Mouse (Mus musculus) midbrain, embryonic 14.5 days (tissue): ENCODE data around the gene Zfp536. TPM values are rescaled to one million over a fixed set of nuclear protein-coding genes. Genes with fewer than 3 reads are reported as not detected.

Source experiments
- ATAC-seq: fragments of 200-750 bp; cut with Nextera tagmentation; 2 replicates; pipeline ENCODE4 v1.8.0; 2017; ENCODE audit warnings: moderate number of reproducible peaks, moderate library complexity; ENCODE audit not compliant: low FRiP score, low TSS enrichment
- DNase-seq: peaks from one replicate; pipeline ENCODE4 v3.0.0-alpha.2; 2015
- H3K27ac ChIP-seq: fragments of 300-500 bp; sonication (generic); replicated peaks from 2 replicates; pipeline ENCODE4 v1.5.1; 2014; ENCODE audit warnings: mild to moderate bottlenecking, low read depth, low read length, moderate library complexity
- H3K27me3 ChIP-seq: fragments of 300-500 bp; sonication (generic); 2 replicates; pipeline ENCODE4 v1.6.1; 2014; ENCODE audit warnings: low read length, control low read depth, mixed read lengths; ENCODE audit not compliant: control insufficient read depth, insufficient read depth
- H3K36me3 ChIP-seq: fragments of 300-500 bp; sonication (generic); 2 replicates; pipeline ENCODE4 v1.6.1; 2014; ENCODE audit warnings: low read length, control low read depth; ENCODE audit not compliant: control insufficient read depth, insufficient read depth
- H3K4me1 ChIP-seq: fragments of 300-500 bp; sonication (generic); 2 replicates; pipeline ENCODE4 v1.6.1; 2014; ENCODE audit warnings: mild to moderate bottlenecking, antibody characterized with exemption, low read length, control low read depth; ENCODE audit not compliant: control insufficient read depth, insufficient read depth
- H3K4me2 ChIP-seq: fragments of 300-500 bp; sonication (generic); 2 replicates; pipeline ENCODE4 v1.6.1; 2014; ENCODE audit warnings: mild to moderate bottlenecking, low read length, moderate library complexity
- H3K4me3 ChIP-seq: fragments of 300-500 bp; sonication (generic); replicated peaks from 2 replicates; pipeline ENCODE4 v1.5.1; 2014; ENCODE audit warnings: low read depth, low read length
- H3K9ac ChIP-seq: fragments of 300-500 bp; sonication (generic); replicated peaks from 2 replicates; pipeline ENCODE4 v1.6.1; 2014; ENCODE audit warnings: mild to moderate bottlenecking, low read length, moderate library complexity
- H3K9me3 ChIP-seq: fragments of 300-500 bp; sonication (generic); 2 replicates; pipeline ENCODE4 v1.6.1; 2016; ENCODE audit warnings: low read length, control low read depth, mixed read lengths; ENCODE audit not compliant: control insufficient read depth
- WGBS: fragments of 180-500 bp; shearing (Covaris S2); extraction: QIAGEN DNeasy Blood & Tissue Kit; methylation state at CpG from one replicate; pipeline ENCODE4 v1.1.7; 2014; 5-methylcytosine and 5-hydroxymethylcytosine counted together
- polyA plus RNA-seq: library from polyadenylated mRNA; unstranded; fragments of >200 nt; fragmentation: Nextera tagmentation; extraction: Ambion mirVana; gene quantifications from 2 replicates; pipeline ENCODE4 v1.2.1, GENCODE M21; 2014

Gene Zfp536
- polyA plus RNA-seq, 1 experiment from 2014 or later = 38.0 TPM

- no peak overlapping the region for H3K4me3 ChIP-seq
- no peak overlapping the region for H3K9ac ChIP-seq
- ATAC-seq = no peak
- no peak overlapping the region for H3K27ac ChIP-seq
- H3K36me3 ChIP-seq = no peaks in the 10 kb centered on the region
- no peaks in the 10 kb centered on the region for H3K27me3 ChIP-seq
- H3K9me3 ChIP-seq = no peaks in the 10 kb centered on the region
- H3K4me2 ChIP-seq = no peak overlapping the region
- H3K4me1 ChIP-seq = no peaks in the 10 kb centered on the region
- 75% methylated on average over 4 of the region's 4 CpGs for WGBS
- no peak for DNase-seq
Measured at GRCm38 (mm10) chr7:37788721-37789120, 15.3 kb upstream of the Zfp536 start.

- 5% methylated on average over 15 of the region's 15 CpGs for WGBS
- Histone ChIP-seq H3K27me3 (no peaks in the 10 kb centered on the region), H3K9ac (no peak overlapping the region), H3K4me3 (no peak overlapping the region), H3K36me3 (no peaks in the 10 kb centered on the region), H3K4me1 (0 out of 2 replicates have a peak, but pooled peaks cover 4% of the 10 kb centered on the region), H3K4me2 (no peak overlapping the region), H3K9me3 (no peaks in the 10 kb centered on the region), H3K27ac (no peak overlapping the region)
- no peak for ATAC-seq
- peak; percentile 72 for DNase-seq
Measured at GRCm38 (mm10) chr7:37775502-37775901, 2.1 kb upstream of the Zfp536 start.

- no peaks in the 10 kb centered on the region for H3K36me3 ChIP-seq
- WGBS = 23% methylated on average over 11 of the region's 11 CpGs
- H3K4me2 ChIP-seq = no peak overlapping the region
- ATAC-seq = no peak
- H3K4me1 ChIP-seq = peaks cover 4% of the 10 kb centered on the region; the same call in 1 of the 2 replicates
- no peaks in the 10 kb centered on the region for H3K9me3 ChIP-seq
- H3K27ac ChIP-seq = no peak overlapping the region
- H3K9ac ChIP-seq = no peak overlapping the region; the same call in 1 of the 2 replicates
- no peaks in the 10 kb centered on the region for H3K27me3 ChIP-seq
- DNase-seq = peak; percentile 22
- no peak overlapping the region for H3K4me3 ChIP-seq
Measured at GRCm38 (mm10) chr7:37774463-37774970, 1.1 kb upstream of the Zfp536 start.

GRCm38 (mm10) chr7:37773906-37774305 lies 465 bp upstream of the Zfp536 start:
- no peak overlapping the region for H3K27ac ChIP-seq

GRCm38 (mm10) chr7:37772376-37773311 lies 797 bp downstream of the Zfp536 start:
- Histone ChIP-seq H3K9ac (peak overlapping the region; percentile 64), H3K9me3 (no peaks in the 10 kb centered on the region), H3K4me2 (peak overlapping the region; percentile 85), H3K4me3 (peak overlapping the region; percentile 52), H3K36me3 (no peaks in the 10 kb centered on the region), H3K4me1 (peaks cover 21% of the 10 kb centered on the region; the same call in 1 of the 2 replicates), H3K27me3 (no peaks in the 10 kb centered on the region), H3K27ac (peak overlapping the region; percentile 89)
- DNase-seq (peak; percentile 79), ATAC-seq (0 out of 2 replicates have a peak, but pooled peaks have one; percentile 15)
- under 1% methylated on average over 45 of the region's 46 CpGs for WGBS

More at GRCm38 (mm10) chr7:37773906-37774305, 465 bp upstream of the Zfp536 start:
- Histone ChIP-seq H3K27me3 (no peaks in the 10 kb centered on the region), H3K36me3 (no peaks in the 10 kb centered on the region), H3K4me1 (peaks cover 8% of the 10 kb centered on the region; the same call in 1 of the 2 replicates), H3K9me3 (no peaks in the 10 kb centered on the region), H3K9ac (peak overlapping the region; percentile 64), H3K4me2 (peak overlapping the region; percentile 85), H3K4me3 (peak overlapping the region; percentile 52)
- WGBS = 4% methylated on average over 5 of the region's 5 CpGs
- DNase-seq (peak; percentile 48), ATAC-seq (no peak)

- Histone ChIP-seq H3K27ac (peak overlapping the region; percentile 89), H3K36me3 (no peaks in the 10 kb centered on the region), H3K27me3 (no peaks in the 10 kb centered on the region), H3K4me3 (peak overlapping the region; percentile 52), H3K9ac (peak overlapping the region; percentile 64), H3K4me2 (peak overlapping the region; percentile 85), H3K9me3 (no peaks in the 10 kb centered on the region), H3K4me1 (peaks cover 24% of the 10 kb centered on the region; the same call in 1 of the 2 replicates)
- peak; percentile 24 for ATAC-seq
- under 1% methylated on average over 75 of the region's 75 CpGs for WGBS
- DNase-seq = peak; percentile 76
Measured at GRCm38 (mm10) chr7:37771491-37772375, 1.7 kb downstream of the Zfp536 start.

- H3K9me3 ChIP-seq = no peaks in the 10 kb centered on the region
- H3K27me3 ChIP-seq = no peaks in the 10 kb centered on the region
- H3K27ac ChIP-seq = peak overlapping the region; percentile 89
- H3K4me2 ChIP-seq = peak overlapping the region; percentile 85
- ATAC-seq = peak; percentile 79
- WGBS = under 1% methylated on average over 57 of the region's 57 CpGs
- peak; percentile 93 for DNase-seq
- no peaks in the 10 kb centered on the region for H3K36me3 ChIP-seq
- H3K4me3 ChIP-seq = peak overlapping the region; percentile 52
- H3K4me1 ChIP-seq = peaks cover 25% of the 10 kb centered on the region; the same call in 1 of the 2 replicates
- H3K9ac ChIP-seq = peak overlapping the region; percentile 68
Measured at GRCm38 (mm10) chr7:37770400-37771050, 2.9 kb downstream of the Zfp536 start.
